Mouse (Mus musculus) spleen, postnatal 14 days (tissue): ENCODE data around the gene Lsamp.
A peak's percentile ranks its signal among the peaks of the same experiment; 100 is the strongest.

Experiments
- DNase-seq, 2 experiments: peaks; one replicate each; pipeline ENCODE4 v3.0.0; 2021 to 2022; ENCODE audit warnings: low spot score in 2 of 2

Gene Lsamp

GRCm38 (mm10) chr16:41242841-41243240 is 1258.7 kb downstream of the Lsamp start:
- no peak for DNase-seq

GRCm38 (mm10) chr16:41244711-41245110 is 1260.5 kb downstream of the Lsamp start:
- DNase-seq, result no peak

GRCm38 (mm10) chr16:41258145-41259035 is 1274.2 kb downstream of the Lsamp start:
- peak in 1 of 2 experiments; percentile 1 for DNase-seq

GRCm38 (mm10) chr16:41275999-41276671 is 1292.0 kb downstream of the Lsamp start:
- DNase-seq, result no peak

GRCm38 (mm10) chr16:41317992-41318391 is 1333.8 kb downstream of the Lsamp start:
- DNase-seq, result no peak

GRCm38 (mm10) chr16:41343431-41343830 is 1359.3 kb downstream of the Lsamp start:
- DNase-seq, result no peak

- no peak for DNase-seq
Measured at GRCm38 (mm10) chr16:41365138-41365537, 1381.0 kb downstream of the Lsamp start.

- DNase-seq, result no peak
Measured at GRCm38 (mm10) chr16:41383702-41384101, 1399.5 kb downstream of the Lsamp start.

GRCm38 (mm10) chr16:41384288-41384687 is 1400.1 kb downstream of the Lsamp start:
- no peak for DNase-seq

- no peak for DNase-seq
Measured at GRCm38 (mm10) chr16:41408850-41409249, 1424.7 kb downstream of the Lsamp start.

GRCm38 (mm10) chr16:41410671-41411070 is 1426.5 kb downstream of the Lsamp start:
- no peak for DNase-seq

GRCm38 (mm10) chr16:41417363-41417762 is 1433.2 kb downstream of the Lsamp start:
- DNase-seq, result no peak

- no peak for DNase-seq
Measured at GRCm38 (mm10) chr16:41467391-41467790, 1483.2 kb downstream of the Lsamp start.

GRCm38 (mm10) chr16:41478694-41479093 is 1494.5 kb downstream of the Lsamp start:
- DNase-seq, result no peak

GRCm38 (mm10) chr16:41481832-41482231 is 1497.7 kb downstream of the Lsamp start:
- no peak for DNase-seq

- DNase-seq, result no peak
Measured at GRCm38 (mm10) chr16:41510915-41511552, 1526.9 kb downstream of the Lsamp start.

- no peak for DNase-seq
Measured at GRCm38 (mm10) chr16:41521566-41521965, 1537.4 kb downstream of the Lsamp start.

- DNase-seq, result no peak
Measured at GRCm38 (mm10) chr16:41524266-41524665, 1540.1 kb downstream of the Lsamp start.

GRCm38 (mm10) chr16:41532661-41533551 is 1548.7 kb downstream of the Lsamp start:
- no peak for DNase-seq

GRCm38 (mm10) chr16:41533686-41534085 is 1549.5 kb downstream of the Lsamp start:
- no peak for DNase-seq

GRCm38 (mm10) chr16:41535806-41536205 is 1551.6 kb downstream of the Lsamp start:
- no peak for DNase-seq
